Mouse (Mus musculus): Measurements from ENCODE around the gene Gm10295.

Gene Gm10295

GRCm38 (mm10) chr7:71348922-71349321 is 2.4 kb downstream of the Gm10295 start:
- DNase-seq: no peak

DNA sequence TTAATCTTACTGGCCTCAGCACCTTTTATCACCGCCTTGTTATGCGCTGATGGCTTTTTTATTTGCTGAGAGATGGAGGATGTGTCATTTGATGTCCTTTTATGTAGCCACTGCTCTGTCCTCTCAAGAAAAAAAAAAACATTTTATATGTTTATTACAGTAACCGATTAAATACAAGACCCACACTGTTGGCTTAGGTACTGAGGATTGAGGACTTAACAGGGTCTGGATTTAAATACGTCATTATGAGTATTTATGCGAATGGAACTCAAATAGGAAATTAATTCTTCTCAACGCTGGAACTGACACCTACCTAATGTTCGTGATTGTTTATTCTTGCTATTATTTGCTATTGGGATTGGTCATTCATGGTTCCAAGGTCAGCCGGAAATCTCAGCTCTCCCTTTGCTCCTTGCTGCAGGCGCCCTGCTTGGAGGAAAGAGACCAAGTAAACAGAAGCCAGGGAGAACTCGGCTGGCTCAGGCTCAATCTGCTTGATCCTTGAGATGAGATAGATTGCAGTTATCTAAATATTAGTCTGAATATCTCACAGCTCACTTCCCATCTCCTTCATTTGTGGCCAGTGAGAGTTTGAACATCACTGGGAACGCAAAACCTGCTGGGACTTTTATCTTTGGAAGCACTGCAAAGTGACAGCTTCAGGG is 26.2 kb downstream of the Gm10295 start:
- DNase-seq: no peak

GRCm38 (mm10) chr7:71313148-71313765 is 38.0 kb downstream of the Gm10295 start:
- no peak for DNase-seq

- no peak for DNase-seq
Measured at GRCm38 (mm10) chr7:71312375-71312774, 38.9 kb downstream of the Gm10295 start.

GRCm38 (mm10) chr7:71311411-71311810 is 39.9 kb downstream of the Gm10295 start:
- DNase-seq: no peak

DNA sequence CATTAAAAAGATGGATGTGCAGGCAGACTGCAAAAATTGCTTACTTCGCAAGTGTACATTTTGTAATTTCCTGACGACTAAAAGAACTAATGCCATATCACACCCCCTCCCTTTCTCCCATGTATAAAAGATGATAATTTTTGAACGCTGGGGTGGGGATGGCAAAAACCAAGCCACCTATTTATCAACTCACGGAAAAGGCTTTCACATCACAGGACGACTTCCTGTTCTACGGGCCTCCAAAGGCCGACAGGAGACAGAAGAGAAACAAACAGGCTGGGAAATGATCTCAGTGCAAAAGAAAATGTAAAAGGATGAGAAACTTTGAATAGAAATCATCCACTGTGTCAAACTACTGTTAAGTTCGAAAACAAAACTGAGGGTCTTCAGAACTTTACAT is 43.2 kb downstream of the Gm10295 start:
- no peak for DNase-seq

- no peak for DNase-seq
Measured at GRCm38 (mm10) chr7:71302714-71303113, 48.6 kb downstream of the Gm10295 start.
